Mouse (Mus musculus) lung, adult 2 months (tissue): Measurements from ENCODE around the gene Cxcr6. TPM values are rescaled to one million over a fixed set of nuclear protein-coding genes. Genes with fewer than 3 reads are reported as not detected.

Experiments
- DNase-seq: peaks from one replicate; pipeline ENCODE4 v3.0.0; 2022
- H3K4me1 ChIP-seq: fragments of 200-500 bp; 2 replicates; pipeline ENCODE4 v1.6.1; 2011; ENCODE audit warnings: low read length; ENCODE audit not compliant: control insufficient read depth, insufficient read depth
- H3K4me3 ChIP-seq: fragments of 200-500 bp; replicated peaks from 2 replicates; pipeline ENCODE3; 2011; ENCODE audit warnings: low read depth, mild to moderate bottlenecking, control low read depth, low read length; ENCODE audit errors: extremely low read depth
- CTCF ChIP-seq: fragments of 200-500 bp; IDR thresholded peaks from 2 replicates; pipeline ENCODE4 v1.5.1; 2011; ENCODE audit warnings: mild to moderate bottlenecking, low read length, control low read depth; ENCODE audit not compliant: insufficient read depth
- POLR2A ChIP-seq: fragments of 200-500 bp; IDR thresholded peaks from 2 replicates; pipeline ENCODE4 v1.6.1; 2011; ENCODE audit warnings: low read depth, mild to moderate bottlenecking, control low read depth, low read length, borderline replicate concordance; ENCODE audit errors: extremely low read depth
- WGBS: fragments of 180-500 bp; shearing (Covaris S2); methylation state at CpG from one replicate; pipeline ENCODE4 v1.1.7; 2018; 5-methylcytosine and 5-hydroxymethylcytosine counted together
- polyA plus RNA-seq: library from polyadenylated mRNA; depleted of rRNA; stranded (reverse); fragments of >200 nt; gene quantifications from 2 replicates; pipeline ENCODE4 v1.2.3, GENCODE M21; 2012

Cxcr6 gene
- polyA plus RNA-seq, 1 experiment, result 1.6 TPM

DNA sequence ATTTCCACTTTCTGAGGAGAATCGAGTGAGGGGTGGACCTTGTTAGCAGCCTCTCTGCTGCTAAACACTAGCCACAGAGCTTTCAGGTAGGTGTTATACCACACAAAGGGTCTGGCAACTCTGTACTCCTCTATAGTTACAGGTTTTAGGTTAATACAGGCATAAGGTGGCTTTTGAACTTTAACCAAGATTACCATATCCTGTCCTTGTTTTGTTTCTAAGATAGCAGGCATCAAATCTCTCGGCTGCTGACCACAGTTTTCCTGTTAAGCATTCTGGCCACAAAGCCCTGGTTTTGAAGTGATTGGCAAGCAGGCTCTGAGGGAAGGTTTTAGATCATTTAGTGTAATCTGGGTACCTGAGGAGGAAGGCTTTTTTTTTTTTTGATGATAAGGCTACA, 8.1 kb downstream of the Cxcr6 start:
- 64% methylated on average over 2 of the region's 2 CpGs for WGBS
- TF ChIP-seq POLR2A (no peak), CTCF (no peak)
- H3K4me3 ChIP-seq, result no peak overlapping the region
- DNase-seq, result no peak
- no peaks in the 10 kb centered on the region for H3K4me1 ChIP-seq

GRCm38 (mm10) chr9:123814821-123815220, 8.5 kb downstream of the Cxcr6 start:
- 75% methylated on average over 4 of the region's 4 CpGs for WGBS
- no peaks in the 10 kb centered on the region for H3K4me1 ChIP-seq
- H3K4me3 ChIP-seq, result no peak overlapping the region
- TF ChIP-seq POLR2A (no peak), CTCF (no peak)
- DNase-seq, result no peak

GRCm38 (mm10) chr9:123815444-123815843, 9.2 kb downstream of the Cxcr6 start:
- no peak for TF ChIP-seq POLR2A
- no peak for TF ChIP-seq CTCF
- WGBS, result 74% methylated on average over 3 of the region's 3 CpGs
- H3K4me3 ChIP-seq, result no peak overlapping the region
- H3K4me1 ChIP-seq, result no peaks in the 10 kb centered on the region
- DNase-seq, result no peak

GRCm38 (mm10) chr9:123815996-123816395, 9.7 kb downstream of the Cxcr6 start:
- H3K4me1 ChIP-seq, result no peaks in the 10 kb centered on the region
- TF ChIP-seq CTCF (no peak), POLR2A (no peak)
- no peak for DNase-seq
- H3K4me3 ChIP-seq, result no peak overlapping the region
- 63% methylated on average over 1 of the region's 1 CpGs for WGBS

DNA sequence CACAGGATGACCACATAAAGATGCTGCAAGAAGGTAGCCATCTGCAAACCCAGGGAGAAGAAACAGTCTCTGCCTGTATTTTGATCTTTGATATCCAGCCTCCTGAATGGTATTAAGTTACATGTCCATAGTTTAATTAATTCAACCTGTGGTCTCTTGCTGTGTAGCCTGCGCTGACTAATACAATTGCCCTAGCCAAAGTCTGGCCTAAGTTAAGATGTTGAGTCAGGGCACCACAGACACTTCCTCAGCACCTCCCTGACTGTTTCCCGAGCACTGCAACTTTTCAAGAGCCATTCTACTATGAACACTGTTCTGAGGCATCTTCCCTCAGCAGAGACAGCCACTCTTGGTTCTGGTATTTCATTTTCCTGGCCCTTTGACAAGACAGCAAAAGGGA, 12.3 kb downstream of the Cxcr6 start:
- DNase-seq, result no peak
- Histone ChIP-seq H3K4me3 (no peak overlapping the region), H3K4me1 (no peaks in the 10 kb centered on the region)
- TF ChIP-seq CTCF (no peak), POLR2A (no peak)
- 86% methylated on average over 2 of the region's 2 CpGs for WGBS

GRCm38 (mm10) chr9:123826631-123827030, 20.4 kb downstream of the Cxcr6 start:
- no peak for DNase-seq
- H3K4me3 ChIP-seq, result no peak overlapping the region
- 65% methylated on average over 3 of the region's 3 CpGs for WGBS
- TF ChIP-seq CTCF (no peak), POLR2A (no peak)
- H3K4me1 ChIP-seq, result peaks cover 8% of the 10 kb centered on the region

DNA sequence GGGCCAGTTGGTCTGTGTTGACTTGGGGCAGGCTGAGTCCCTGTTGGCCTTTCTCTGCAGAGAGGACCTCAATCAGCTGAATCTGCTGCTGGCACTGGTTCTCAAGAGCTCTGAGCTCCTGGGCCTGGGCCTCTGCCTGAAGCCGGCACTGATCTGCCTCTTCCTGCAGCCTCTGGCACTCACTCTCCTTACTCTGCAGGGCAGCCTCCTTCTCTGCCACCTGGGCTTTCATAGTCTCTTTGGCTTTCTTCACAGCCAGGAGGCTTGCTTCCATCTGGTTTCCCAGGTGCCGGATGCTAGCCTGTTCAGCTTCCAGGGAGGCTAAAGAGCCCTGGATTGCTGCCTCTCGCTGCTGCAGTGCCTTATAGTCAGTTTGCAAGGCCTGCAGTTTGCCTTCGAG, 22.6 kb downstream of the Cxcr6 start:
- Histone ChIP-seq H3K4me1 (peaks cover 8% of the 10 kb centered on the region), H3K4me3 (no peak overlapping the region)
- no peak for DNase-seq
- TF ChIP-seq CTCF (no peak), POLR2A (no peak)
- WGBS, result 81% methylated on average over 4 of the region's 4 CpGs

- TF ChIP-seq CTCF (no peak), POLR2A (no peak)
- Histone ChIP-seq H3K4me3 (no peak overlapping the region), H3K4me1 (no peaks in the 10 kb centered on the region; the same call in 1 of the 2 replicates)
- DNase-seq, result no peak
- WGBS, result 87% methylated on average over 3 of the region's 3 CpGs
Observed at GRCm38 (mm10) chr9:123835851-123836250, 29.6 kb downstream of the Cxcr6 start.

DNA sequence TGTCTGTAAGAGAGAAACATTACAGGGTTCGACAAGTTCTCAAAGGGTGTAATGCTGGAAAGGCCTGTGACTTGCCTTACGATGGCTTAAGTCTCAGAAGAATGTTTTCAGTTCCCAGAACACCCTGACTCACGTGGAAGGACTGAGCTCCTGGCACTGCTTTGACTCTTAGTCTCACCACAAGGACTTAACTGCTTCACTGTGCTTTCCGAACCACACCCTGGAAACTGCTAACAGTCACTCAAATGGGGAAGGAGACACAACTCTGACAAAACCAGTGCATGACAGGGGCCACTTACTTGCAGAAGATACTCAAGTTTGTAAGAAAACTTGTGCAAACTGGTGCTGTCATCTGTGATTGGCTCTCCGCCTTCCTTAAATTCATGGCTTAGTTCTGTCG, 34.0 kb downstream of the Cxcr6 start:
- Histone ChIP-seq H3K4me1 (peaks cover 9% of the 10 kb centered on the region), H3K4me3 (no peak overlapping the region)
- 77% methylated on average over 6 of the region's 6 CpGs for WGBS
- no peak for DNase-seq
- no peak for TF ChIP-seq POLR2A
- no peak for TF ChIP-seq CTCF

DNA sequence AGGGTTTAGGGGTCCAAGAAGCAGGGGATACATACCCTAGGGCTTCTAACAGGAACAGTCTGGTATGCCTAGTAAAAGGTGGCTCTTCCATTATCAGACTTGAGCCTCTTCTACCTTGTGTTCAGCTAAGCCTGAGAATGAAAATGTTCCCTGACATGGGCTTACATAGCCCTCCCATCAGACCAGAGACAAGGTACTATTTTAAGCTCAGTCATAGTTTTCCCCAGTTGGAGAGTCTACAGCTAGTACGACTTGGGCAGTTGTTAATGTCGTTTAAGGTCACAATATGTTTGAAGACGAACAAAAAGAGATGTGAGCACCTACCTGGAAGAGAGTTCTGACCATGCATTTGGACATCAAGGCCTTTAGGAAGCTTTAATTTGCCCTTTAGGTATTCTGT, 38.2 kb downstream of the Cxcr6 start:
- Histone ChIP-seq H3K4me1 (peaks cover 12% of the 10 kb centered on the region), H3K4me3 (no peak overlapping the region)
- WGBS, result 70% methylated on average over 3 of the region's 3 CpGs
- DNase-seq, result no peak
- no peak for TF ChIP-seq POLR2A
- no peak for TF ChIP-seq CTCF

- TF ChIP-seq POLR2A (no peak), CTCF (no peak)
- Histone ChIP-seq H3K4me3 (no peak overlapping the region), H3K4me1 (peaks cover 17% of the 10 kb centered on the region)
- DNase-seq, result no peak
- WGBS, result 18% methylated on average over 3 of the region's 3 CpGs
Observed at GRCm38 (mm10) chr9:123845120-123845519, 38.8 kb downstream of the Cxcr6 start.
